Mouse (Mus musculus): Measurements from ENCODE around the gene Hirip3. TPM values are rescaled to one million over a fixed set of nuclear protein-coding genes. Genes with fewer than 3 reads are reported as not detected.

Gene Hirip3
- polyA plus RNA-seq, 1 experiment from 2014 or later = 22.0 TPM

- peak overlapping the region; percentile 76 for H3K9ac ChIP-seq (ENCODE audit: low read depth, low read length)
- peak overlapping the region; percentile 56 for H3K4me3 ChIP-seq (ENCODE audit: low read depth, low read length)
- WGBS = 9% methylated on average over 10 of the region's 10 CpGs
- ATAC-seq (ENCODE audit: low FRiP score) (peak; percentile 15; the same call in 1 of the 2 replicates), DNase-seq (ENCODE audit: low spot score) (peak; percentile 35)
- no peaks in the 10 kb centered on the region for H3K9me3 ChIP-seq (ENCODE audit: control insufficient read depth, low read length)
- no peaks in the 10 kb centered on the region; the same call in 1 of the 2 replicates for H3K4me1 ChIP-seq (replicated peaks; ENCODE audit: control insufficient read depth, insufficient read depth, low read length)
- H3K4me2 ChIP-seq (replicated peaks; ENCODE audit: low read depth, low read length) = peak overlapping the region; percentile 83
- H3K27ac ChIP-seq (ENCODE audit: low read depth, low read length) = peak overlapping the region; percentile 79; the same call in 1 of the 2 replicates
- no peaks in the 10 kb centered on the region; the same call in 1 of the 2 replicates for H3K27me3 ChIP-seq (ENCODE audit: control insufficient read depth, insufficient read depth, low read length)
- H3K36me3 ChIP-seq (ENCODE audit: control insufficient read depth, insufficient read depth, low read length) = no peaks in the 10 kb centered on the region
These were observed 37.8 kb upstream of the Hirip3 start for GRCm38 (mm10) chr7:126823940-126824339.

- WGBS = 18% methylated on average over 8 of the region's 8 CpGs
- DNase-seq (ENCODE audit: low spot score) (peak; percentile 53), ATAC-seq (ENCODE audit: low FRiP score) (no peak)
- Histone ChIP-seq H3K27me3 (ENCODE audit: control insufficient read depth, insufficient read depth, low read length) (no peaks in the 10 kb centered on the region; the same call in 1 of the 2 replicates), H3K9ac (ENCODE audit: low read depth, low read length) (no peak overlapping the region), H3K4me3 (ENCODE audit: low read depth, low read length) (no peak overlapping the region), H3K4me2 (replicated peaks; ENCODE audit: low read depth, low read length) (no peak overlapping the region), H3K27ac (ENCODE audit: low read depth, low read length) (no peak overlapping the region), H3K4me1 (replicated peaks; ENCODE audit: control insufficient read depth, insufficient read depth, low read length) (no peaks in the 10 kb centered on the region; the same call in 1 of the 2 replicates), H3K9me3 (ENCODE audit: control insufficient read depth, low read length) (no peaks in the 10 kb centered on the region), H3K36me3 (ENCODE audit: control insufficient read depth, insufficient read depth, low read length) (no peaks in the 10 kb centered on the region)
These were observed 36.4 kb upstream of the Hirip3 start for GRCm38 (mm10) chr7:126825403-126825802.

DNA sequence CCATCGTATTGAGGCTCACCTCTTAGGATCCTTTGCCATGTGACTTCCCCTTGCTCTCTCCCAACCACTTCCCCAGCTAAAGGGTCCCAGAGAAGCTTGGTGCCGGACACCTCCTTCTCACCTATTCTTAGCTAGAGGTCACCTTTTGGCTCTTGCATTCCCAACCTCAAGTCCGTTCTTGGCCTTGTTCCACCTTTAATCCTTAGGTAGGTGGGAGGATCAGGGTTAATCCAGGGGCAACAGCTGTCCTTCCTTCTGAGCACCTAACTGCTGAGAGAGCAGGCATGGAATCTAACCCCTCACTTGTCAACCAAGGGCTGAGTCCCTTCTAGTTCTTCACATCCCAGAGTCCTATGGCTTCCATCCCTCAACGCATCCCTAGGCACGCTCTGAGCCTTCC lies 35.8 kb upstream of the Hirip3 start:
- Histone ChIP-seq H3K4me3 (ENCODE audit: low read depth, low read length) (no peak overlapping the region), H3K4me1 (replicated peaks; ENCODE audit: control insufficient read depth, insufficient read depth, low read length) (no peaks in the 10 kb centered on the region; the same call in 1 of the 2 replicates), H3K27ac (ENCODE audit: low read depth, low read length) (no peak overlapping the region), H3K9me3 (ENCODE audit: control insufficient read depth, low read length) (no peaks in the 10 kb centered on the region), H3K4me2 (replicated peaks; ENCODE audit: low read depth, low read length) (no peak overlapping the region), H3K36me3 (ENCODE audit: control insufficient read depth, insufficient read depth, low read length) (no peaks in the 10 kb centered on the region), H3K9ac (ENCODE audit: low read depth, low read length) (no peak overlapping the region), H3K27me3 (ENCODE audit: control insufficient read depth, insufficient read depth, low read length) (no peaks in the 10 kb centered on the region; the same call in 1 of the 2 replicates)
- WGBS = 84% methylated on average over 5 of the region's 5 CpGs
- DNase-seq (ENCODE audit: low spot score) (no peak), ATAC-seq (ENCODE audit: low FRiP score) (no peak)

DNA sequence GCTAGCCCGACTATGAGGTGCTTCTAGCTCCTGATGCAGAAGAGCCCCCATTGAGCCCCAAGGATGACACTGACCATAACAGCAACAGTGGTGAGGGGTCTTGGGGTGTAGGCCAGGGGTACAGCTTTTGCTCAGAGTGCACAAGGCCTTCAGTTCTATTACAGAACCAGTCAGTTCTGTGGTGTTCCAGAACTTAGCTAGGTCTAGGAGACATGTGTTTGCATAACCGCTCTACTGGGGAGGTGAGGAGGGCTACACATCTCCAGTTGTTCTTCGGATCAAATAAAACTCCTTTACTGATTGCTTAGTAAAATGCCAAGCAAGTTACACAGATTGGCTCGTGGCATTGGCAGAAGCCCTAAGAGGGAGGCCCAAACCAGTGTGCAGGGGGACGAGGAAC lies 30.2 kb upstream of the Hirip3 start, which contains the start of gene 4930451I11Rik:
TSS of gene 4930451I11Rik (minus strand) at position 101 of the 400 bp plus-strand sequence.
- WGBS = 61% methylated on average over 5 of the region's 5 CpGs
- H3K9me3 ChIP-seq (ENCODE audit: control insufficient read depth, low read length) = no peaks in the 10 kb centered on the region
- 0 out of 2 replicates have a peak within 1 kb of the TSS, but pooled peaks have one; percentile 15 for H3K9ac ChIP-seq (ENCODE audit: low read depth, low read length)
- H3K4me2 ChIP-seq (replicated peaks; ENCODE audit: low read depth, low read length) = peak within 1 kb of the TSS; percentile 44
- H3K4me1 ChIP-seq (replicated peaks; ENCODE audit: control insufficient read depth, insufficient read depth, low read length) = no peaks in the 10 kb centered on the region
- no peaks in the 10 kb centered on the region for H3K27me3 ChIP-seq (ENCODE audit: control insufficient read depth, insufficient read depth, low read length)
- no peak for DNase-seq (ENCODE audit: low spot score)
- peak within 1 kb of the TSS; percentile 28 for H3K4me3 ChIP-seq (ENCODE audit: low read depth, low read length)
- H3K27ac ChIP-seq (ENCODE audit: low read depth, low read length) = no peak within 1 kb of the TSS
- no peak for ATAC-seq (ENCODE audit: low FRiP score)
- H3K36me3 ChIP-seq (ENCODE audit: control insufficient read depth, insufficient read depth, low read length) = no peaks in the 10 kb centered on the region

- WGBS = under 1% methylated on average over 21 of the region's 21 CpGs
- Histone ChIP-seq H3K4me1 (replicated peaks; ENCODE audit: control insufficient read depth, insufficient read depth, low read length) (no peaks in the 10 kb centered on the region), H3K4me2 (replicated peaks; ENCODE audit: low read depth, low read length) (peak overlapping the region; percentile 44), H3K9me3 (ENCODE audit: control insufficient read depth, low read length) (no peaks in the 10 kb centered on the region), H3K27ac (ENCODE audit: low read depth, low read length) (no peak overlapping the region), H3K27me3 (ENCODE audit: control insufficient read depth, insufficient read depth, low read length) (no peaks in the 10 kb centered on the region), H3K4me3 (ENCODE audit: low read depth, low read length) (peak overlapping the region; percentile 28), H3K9ac (ENCODE audit: low read depth, low read length) (0 out of 2 replicates have a peak overlapping the region, but pooled peaks have one; percentile 15), H3K36me3 (ENCODE audit: control insufficient read depth, insufficient read depth, low read length) (no peaks in the 10 kb centered on the region)
- ATAC-seq (ENCODE audit: low FRiP score) (peak; percentile 78), DNase-seq (ENCODE audit: low spot score) (peak; percentile 88)
These were observed 29.7 kb upstream of the Hirip3 start for GRCm38 (mm10) chr7:126832036-126832598.

DNA sequence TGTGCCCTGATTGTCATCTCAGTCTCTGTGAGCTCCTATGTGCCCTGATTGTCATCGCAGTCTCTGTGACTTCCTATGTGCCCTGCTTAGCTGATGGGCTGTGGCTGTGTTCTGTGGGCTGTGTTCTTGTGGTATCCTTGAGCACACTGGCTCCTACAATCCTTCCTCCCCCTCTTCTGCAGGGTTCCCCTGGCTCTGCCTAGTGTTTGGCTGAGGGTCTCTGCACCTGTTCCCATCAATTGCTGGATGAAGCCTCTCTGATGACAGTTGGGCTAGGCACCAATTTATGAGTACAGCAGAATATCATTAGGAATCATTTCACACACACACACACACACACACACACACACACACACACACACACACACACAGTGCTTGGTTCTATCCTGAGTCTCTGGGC lies 28.5 kb upstream of the Hirip3 start:
- ATAC-seq (ENCODE audit: low FRiP score) (no peak), DNase-seq (ENCODE audit: low spot score) (no peak)
- Histone ChIP-seq H3K27me3 (ENCODE audit: control insufficient read depth, insufficient read depth, low read length) (no peaks in the 10 kb centered on the region), H3K4me1 (replicated peaks; ENCODE audit: control insufficient read depth, insufficient read depth, low read length) (no peaks in the 10 kb centered on the region), H3K9me3 (ENCODE audit: control insufficient read depth, low read length) (no peaks in the 10 kb centered on the region), H3K9ac (ENCODE audit: low read depth, low read length) (no peak overlapping the region), H3K4me3 (ENCODE audit: low read depth, low read length) (no peak overlapping the region), H3K36me3 (ENCODE audit: control insufficient read depth, insufficient read depth, low read length) (no peaks in the 10 kb centered on the region), H3K27ac (ENCODE audit: low read depth, low read length) (no peak overlapping the region), H3K4me2 (replicated peaks; ENCODE audit: low read depth, low read length) (no peak overlapping the region)
- 100% methylated on average over 1 of the region's 1 CpGs for WGBS

- Histone ChIP-seq H3K4me2 (replicated peaks; ENCODE audit: low read depth, low read length) (no peak overlapping the region), H3K27ac (ENCODE audit: low read depth, low read length) (no peak overlapping the region)
- WGBS = 85% methylated on average over 9 of the region's 9 CpGs
These were observed 18.5 kb upstream of the Hirip3 start for GRCm38 (mm10) chr7:126843276-126843675.

DNA sequence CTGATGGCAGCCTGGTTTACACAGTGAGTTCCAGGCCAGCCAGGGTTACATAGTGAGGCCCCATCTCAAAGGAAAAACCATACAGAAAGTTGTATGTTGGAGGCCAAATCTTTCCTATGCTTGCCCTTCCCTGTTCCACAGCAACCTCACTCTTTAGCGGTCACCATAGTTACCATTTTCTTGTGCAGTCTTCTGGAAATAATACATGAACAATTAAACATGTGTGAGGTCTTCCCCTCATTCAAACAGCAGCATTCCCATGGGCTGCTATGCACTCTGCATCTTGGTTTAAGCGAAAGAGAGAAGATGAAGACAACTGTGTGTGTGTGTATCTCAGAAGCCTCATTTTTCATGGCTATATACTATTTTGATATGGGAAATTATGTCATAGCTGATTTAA lies 16.3 kb upstream of the Hirip3 start:
- Histone ChIP-seq H3K4me3 (ENCODE audit: low read depth, low read length) (no peak overlapping the region), H3K9ac (ENCODE audit: low read depth, low read length) (no peak overlapping the region), H3K36me3 (ENCODE audit: control insufficient read depth, insufficient read depth, low read length) (no peaks in the 10 kb centered on the region), H3K27ac (ENCODE audit: low read depth, low read length) (no peak overlapping the region), H3K4me2 (replicated peaks; ENCODE audit: low read depth, low read length) (no peak overlapping the region), H3K4me1 (replicated peaks; ENCODE audit: control insufficient read depth, insufficient read depth, low read length) (peaks cover 6% of the 10 kb centered on the region), H3K9me3 (ENCODE audit: control insufficient read depth, low read length) (no peaks in the 10 kb centered on the region), H3K27me3 (ENCODE audit: control insufficient read depth, insufficient read depth, low read length) (peaks cover 12% of the 10 kb centered on the region)
- peak; percentile 47 for DNase-seq (ENCODE audit: low spot score)
- no peak for ATAC-seq (ENCODE audit: low FRiP score)
- 50% methylated on average over 2 of the region's 2 CpGs for WGBS

More at GRCm38 (mm10) chr7:126843276-126843675, 18.5 kb upstream of the Hirip3 start:
- H3K9me3 ChIP-seq (ENCODE audit: control insufficient read depth, low read length) = no peaks in the 10 kb centered on the region
- peaks cover 3% of the 10 kb centered on the region; the same call in 1 of the 2 replicates for H3K4me1 ChIP-seq (replicated peaks; ENCODE audit: control insufficient read depth, insufficient read depth, low read length)
- ATAC-seq (ENCODE audit: low FRiP score) = no peak
- H3K36me3 ChIP-seq (ENCODE audit: control insufficient read depth, insufficient read depth, low read length) = no peaks in the 10 kb centered on the region
- no peak overlapping the region for H3K9ac ChIP-seq (ENCODE audit: low read depth, low read length)
- no peak overlapping the region for H3K4me3 ChIP-seq (ENCODE audit: low read depth, low read length)
- DNase-seq (ENCODE audit: low spot score) = no peak
- H3K27me3 ChIP-seq (ENCODE audit: control insufficient read depth, insufficient read depth, low read length) = peaks cover under 1% of the 10 kb centered on the region; the same call in 1 of the 2 replicates

GRCm38 (mm10) chr7:126847116-126847420 lies 14.7 kb upstream of the Hirip3 start, which contains the start of gene Doc2a:
TSS of gene Doc2a (plus strand) at chr7:126847416.
- peaks cover 12% of the 10 kb centered on the region for H3K27me3 ChIP-seq (ENCODE audit: control insufficient read depth, insufficient read depth, low read length)
- no peaks in the 10 kb centered on the region for H3K9me3 ChIP-seq (ENCODE audit: control insufficient read depth, low read length)
- H3K27ac ChIP-seq (ENCODE audit: low read depth, low read length) = no peak within 1 kb of the TSS
- peak within 1 kb of the TSS; percentile 68 for H3K9ac ChIP-seq (ENCODE audit: low read depth, low read length)
- H3K4me1 ChIP-seq (replicated peaks; ENCODE audit: control insufficient read depth, insufficient read depth, low read length) = peaks cover 9% of the 10 kb centered on the region
- no peaks in the 10 kb centered on the region for H3K36me3 ChIP-seq (ENCODE audit: control insufficient read depth, insufficient read depth, low read length)
- H3K4me3 ChIP-seq (ENCODE audit: low read depth, low read length) = peak within 1 kb of the TSS; percentile 50
- ATAC-seq (ENCODE audit: low FRiP score) (no peak), DNase-seq (ENCODE audit: low spot score) (no peak)
- peak within 1 kb of the TSS; percentile 100 for H3K4me2 ChIP-seq (replicated peaks; ENCODE audit: low read depth, low read length)
- 19% methylated on average over 4 of the region's 4 CpGs for WGBS

Data from hindbrain, embryonic 11.5 days (tissue).